Mouse (Mus musculus) lung, postnatal 0 days (tissue): ENCODE measurements around the gene Slc1a4. TPM values are rescaled to one million over a fixed set of nuclear protein-coding genes. Genes with fewer than 3 reads are reported as not detected.

ENCODE experiments used
- ATAC-seq: fragments of 200-750 bp; cut with Nextera tagmentation; 2 replicates; pipeline ENCODE4 v1.8.0; 2017; ENCODE audit warnings: moderate library complexity
- DNase-seq: peaks from one replicate; pipeline ENCODE4 v3.0.0-alpha.2; 2016; ENCODE audit warnings: low spot score
- H3K27ac ChIP-seq: fragments of 300-500 bp; sonication (generic); 2 replicates; pipeline ENCODE4 v1.5.1; 2014; ENCODE audit warnings: antibody characterized with exemption, mild to moderate bottlenecking, low read length, mixed read lengths
- H3K27me3 ChIP-seq: fragments of 300-500 bp; sonication (generic); replicated peaks from 2 replicates; pipeline ENCODE4 v1.6.1; 2014; ENCODE audit warnings: low read length, mixed read lengths; ENCODE audit not compliant: insufficient read depth
- H3K36me3 ChIP-seq: fragments of 300-500 bp; sonication (generic); 2 replicates; pipeline ENCODE4 v1.6.1; 2014; ENCODE audit warnings: low read length, mixed read lengths; ENCODE audit not compliant: insufficient read depth
- H3K4me1 ChIP-seq: fragments of 300-500 bp; sonication (generic); 2 replicates; pipeline ENCODE4 v1.6.1; 2014; ENCODE audit warnings: antibody characterized with exemption, low read depth, low read length, mixed read lengths; ENCODE audit not compliant: insufficient read depth
- H3K4me2 ChIP-seq: fragments of 300-500 bp; sonication (generic); replicated peaks from 2 replicates; pipeline ENCODE4 v1.6.1; 2014; ENCODE audit warnings: low read depth, mild to moderate bottlenecking, low read length, moderate library complexity, mixed read lengths
- H3K4me3 ChIP-seq: fragments of 300-500 bp; sonication (generic); 2 replicates; pipeline ENCODE4 v1.5.1; 2014; ENCODE audit warnings: low read depth, low read length
- H3K9ac ChIP-seq: fragments of 300-500 bp; sonication (generic); replicated peaks from 2 replicates; pipeline ENCODE4 v1.6.1; 2014; ENCODE audit warnings: low read depth, mild to moderate bottlenecking
- H3K9me3 ChIP-seq: fragments of 300-500 bp; sonication (generic); 2 replicates; pipeline ENCODE4 v1.6.1; 2016; ENCODE audit warnings: low read length, mixed read lengths
- CTCF ChIP-seq: IDR thresholded peaks from 2 replicates; pipeline ENCODE4 v1.5.1; 2016; ENCODE audit warnings: antibody characterized with exemption, mild to moderate bottlenecking
- EP300 ChIP-seq: IDR thresholded peaks from 2 replicates; pipeline ENCODE4 v1.6.1; 2016; ENCODE audit warnings: antibody characterized with exemption, mild to moderate bottlenecking, control low read depth
- WGBS: fragments of 180-500 bp; shearing (Covaris S2); extraction: QIAGEN DNeasy Blood & Tissue Kit; methylation state at CpG from one replicate; pipeline ENCODE4 v1.1.7; 2014; 5-methylcytosine and 5-hydroxymethylcytosine counted together
- polyA plus RNA-seq: library from polyadenylated mRNA; unstranded; fragments of >200 nt; fragmentation: Nextera tagmentation; extraction: Ambion mirVana; gene quantifications from 2 replicates; pipeline ENCODE4 v1.2.1, GENCODE M21; 2015

Gene Slc1a4
- polyA plus RNA-seq, 1 experiment from 2014 or later, result 17.5 TPM

DNA sequence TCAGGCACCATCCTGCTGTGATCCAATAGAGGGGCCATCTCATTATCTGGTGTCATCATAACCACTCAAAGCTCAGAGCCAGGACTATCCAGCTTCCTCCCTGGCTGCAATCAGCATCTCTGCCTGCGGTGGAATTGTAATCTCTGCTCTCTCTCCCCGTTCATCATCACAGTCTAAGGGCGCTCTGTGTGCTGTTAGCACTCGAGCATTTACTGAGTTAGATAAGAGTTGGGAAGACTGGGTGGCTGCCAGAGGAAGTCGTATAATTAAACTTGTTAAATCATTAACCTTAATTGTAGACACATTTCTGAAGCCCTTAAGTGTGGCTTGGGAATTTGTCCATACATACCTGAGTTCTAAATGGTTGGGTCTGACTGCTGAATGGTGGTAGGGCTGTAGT lies 53.8 kb downstream of the Slc1a4 start:
- no peak overlapping the region for H3K27ac ChIP-seq
- 0 out of 2 replicates have a peak, but pooled peaks cover 2% of the 10 kb centered on the region for H3K4me1 ChIP-seq
- H3K36me3 ChIP-seq, result no peaks in the 10 kb centered on the region
- H3K4me3 ChIP-seq, result no peak overlapping the region
- no peaks in the 10 kb centered on the region for H3K27me3 ChIP-seq
- no peaks in the 10 kb centered on the region for H3K9me3 ChIP-seq
- TF ChIP-seq CTCF, result no peak
- no peak for TF ChIP-seq EP300
- ATAC-seq (peak; percentile 71), DNase-seq (peak; percentile 47)
- H3K4me2 ChIP-seq, result no peak overlapping the region
- 25% methylated on average over 5 of the region's 5 CpGs for WGBS
- no peak overlapping the region for H3K9ac ChIP-seq

DNA sequence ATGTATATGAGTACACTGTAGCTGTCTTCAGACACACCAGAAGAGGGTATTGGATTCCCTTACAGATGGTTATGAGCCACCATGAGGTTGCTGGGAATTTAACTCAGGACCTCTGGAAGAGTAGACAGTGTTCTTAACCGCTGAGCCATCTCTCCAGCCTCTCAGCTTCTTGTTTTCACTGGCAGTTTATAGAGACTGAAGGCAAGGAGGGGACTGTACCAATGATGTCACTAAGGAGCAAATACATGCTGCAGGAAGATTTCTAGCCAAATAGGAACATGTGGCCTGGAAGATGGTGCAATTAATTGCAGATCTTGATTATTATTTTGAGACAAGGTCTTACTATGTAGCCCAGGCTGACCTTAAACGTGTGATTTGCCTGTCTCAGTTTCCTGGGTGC lies 55.4 kb downstream of the Slc1a4 start:
- H3K27ac ChIP-seq, result no peak overlapping the region
- H3K9ac ChIP-seq, result no peak overlapping the region
- H3K4me2 ChIP-seq, result no peak overlapping the region
- DNase-seq, result no peak
- H3K9me3 ChIP-seq, result no peaks in the 10 kb centered on the region
- H3K4me3 ChIP-seq, result no peak overlapping the region
- 0 out of 2 replicates have a peak, but pooled peaks cover 2% of the 10 kb centered on the region for H3K4me1 ChIP-seq
- H3K27me3 ChIP-seq, result no peaks in the 10 kb centered on the region
- no peaks in the 10 kb centered on the region for H3K36me3 ChIP-seq
- 64% methylated on average over 2 of the region's 2 CpGs for WGBS
- TF ChIP-seq EP300 (no peak), CTCF (no peak)
- no peak for ATAC-seq

DNA sequence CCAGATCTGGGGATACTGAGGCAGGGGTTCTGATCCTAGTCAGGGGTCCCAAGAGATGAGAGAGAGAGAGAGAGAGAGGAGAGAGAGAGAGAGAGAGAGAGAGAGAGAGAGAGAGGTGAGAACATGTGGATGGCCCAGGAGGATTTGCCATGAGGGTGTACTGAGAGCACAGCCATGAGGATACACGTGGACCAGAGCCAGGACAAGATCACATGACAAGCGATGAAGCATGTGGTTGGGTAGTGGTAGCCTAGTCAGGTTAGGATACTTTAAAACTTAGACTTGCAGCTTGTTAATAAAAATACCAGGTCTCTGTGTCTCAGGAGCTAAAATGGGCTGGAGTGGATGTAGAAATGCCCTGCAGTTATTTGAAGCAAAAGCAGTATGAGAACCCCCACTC lies 56.5 kb downstream of the Slc1a4 start:
- H3K4me1 ChIP-seq, result 0 out of 2 replicates have a peak, but pooled peaks cover 2% of the 10 kb centered on the region
- H3K36me3 ChIP-seq, result no peaks in the 10 kb centered on the region
- TF ChIP-seq CTCF, result no peak
- TF ChIP-seq EP300, result no peak
- no peak overlapping the region for H3K4me3 ChIP-seq
- no peak overlapping the region for H3K27ac ChIP-seq
- WGBS, result 53% methylated on average over 2 of the region's 2 CpGs
- no peaks in the 10 kb centered on the region for H3K9me3 ChIP-seq
- DNase-seq (no peak), ATAC-seq (no peak)
- no peak overlapping the region for H3K4me2 ChIP-seq
- no peaks in the 10 kb centered on the region for H3K27me3 ChIP-seq
- H3K9ac ChIP-seq, result no peak overlapping the region

DNA sequence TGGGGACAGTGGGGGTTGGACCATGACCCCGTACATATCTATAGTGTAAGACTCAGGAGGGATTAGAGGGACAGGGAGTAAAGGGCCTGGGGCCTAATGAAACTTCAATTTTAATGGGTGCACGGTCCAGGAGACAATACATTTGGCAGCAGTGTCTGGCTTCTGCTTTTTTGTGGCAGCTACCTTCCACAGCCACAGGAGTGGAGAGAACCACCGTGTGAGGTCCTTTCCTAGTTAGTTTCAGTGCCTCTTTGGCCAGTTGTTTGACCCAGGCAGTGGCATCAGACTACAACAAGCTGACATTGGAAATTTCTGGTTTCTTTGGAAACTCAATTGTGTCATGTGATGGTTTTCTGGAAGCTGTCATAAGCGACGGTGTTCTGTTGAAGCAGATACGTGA lies 62.6 kb downstream of the Slc1a4 start:
- Histone ChIP-seq H3K4me3 (no peak overlapping the region), H3K4me1 (no peaks in the 10 kb centered on the region), H3K9me3 (no peaks in the 10 kb centered on the region), H3K27me3 (no peaks in the 10 kb centered on the region), H3K36me3 (no peaks in the 10 kb centered on the region), H3K27ac (no peak overlapping the region), H3K4me2 (no peak overlapping the region), H3K9ac (no peak overlapping the region)
- DNase-seq (no peak), ATAC-seq (no peak)
- WGBS, result 81% methylated on average over 6 of the region's 6 CpGs
- TF ChIP-seq EP300 (no peak), CTCF (no peak)

DNA sequence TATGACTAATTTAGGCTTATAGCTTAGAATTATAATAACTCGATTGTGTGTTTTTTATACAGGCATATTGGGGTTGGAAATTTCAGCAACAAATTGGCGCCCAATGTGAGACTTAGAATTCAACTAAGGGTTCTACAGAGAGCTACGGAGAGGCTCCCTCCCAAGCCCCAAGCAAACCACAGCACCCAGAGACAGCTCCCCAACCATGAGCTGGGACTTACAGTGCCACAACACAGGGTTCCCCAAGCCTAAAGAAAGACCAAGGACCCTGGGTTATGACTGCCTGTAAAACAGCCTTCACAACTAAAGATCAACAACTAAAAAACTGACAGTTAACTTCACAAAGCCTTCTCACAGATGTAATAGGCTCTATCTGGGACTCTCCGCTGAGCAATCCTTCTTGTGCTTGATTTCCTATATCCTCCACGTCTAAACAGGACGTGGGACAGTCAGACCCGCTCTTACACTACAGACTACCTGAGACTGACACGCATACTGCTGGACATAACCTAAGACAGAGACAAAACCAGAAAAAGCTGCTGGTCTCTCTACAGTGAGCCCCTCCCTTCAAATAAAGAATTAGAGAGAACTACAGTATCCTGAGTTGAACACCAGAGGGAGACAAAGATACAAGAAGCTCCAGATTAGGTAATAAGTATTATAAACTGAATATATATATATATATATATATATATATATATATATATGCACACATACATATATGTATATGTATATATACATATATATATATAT lies 69.7 kb downstream of the Slc1a4 start:
- Histone ChIP-seq H3K4me3 (no peak overlapping the region), H3K27ac (no peak overlapping the region), H3K36me3 (no peaks in the 10 kb centered on the region), H3K9ac (no peak overlapping the region), H3K4me2 (no peak overlapping the region), H3K27me3 (no peaks in the 10 kb centered on the region), H3K4me1 (no peaks in the 10 kb centered on the region), H3K9me3 (no peaks in the 10 kb centered on the region)
- 59% methylated on average over 8 of the region's 8 CpGs for WGBS
- no peak for TF ChIP-seq EP300
- peak; percentile 60 for TF ChIP-seq CTCF
- DNase-seq (peak; percentile 82), ATAC-seq (peak; percentile 32; the same call in 1 of the 2 replicates)

GRCm38 (mm10) chr11:20254791-20255190 lies 77.7 kb downstream of the Slc1a4 start:
- Histone ChIP-seq H3K27ac (no peak overlapping the region), H3K9ac (no peak overlapping the region), H3K9me3 (no peaks in the 10 kb centered on the region), H3K27me3 (no peaks in the 10 kb centered on the region), H3K4me3 (no peak overlapping the region), H3K4me2 (no peak overlapping the region), H3K36me3 (no peaks in the 10 kb centered on the region), H3K4me1 (no peaks in the 10 kb centered on the region)
- DNase-seq (no peak), ATAC-seq (no peak)
- WGBS, result 71% methylated on average over 4 of the region's 4 CpGs
- TF ChIP-seq CTCF (no peak), EP300 (no peak)
